Comparison of ENCODE assay signal across 16 mouse cellular contexts in the genomic region with DNA sequence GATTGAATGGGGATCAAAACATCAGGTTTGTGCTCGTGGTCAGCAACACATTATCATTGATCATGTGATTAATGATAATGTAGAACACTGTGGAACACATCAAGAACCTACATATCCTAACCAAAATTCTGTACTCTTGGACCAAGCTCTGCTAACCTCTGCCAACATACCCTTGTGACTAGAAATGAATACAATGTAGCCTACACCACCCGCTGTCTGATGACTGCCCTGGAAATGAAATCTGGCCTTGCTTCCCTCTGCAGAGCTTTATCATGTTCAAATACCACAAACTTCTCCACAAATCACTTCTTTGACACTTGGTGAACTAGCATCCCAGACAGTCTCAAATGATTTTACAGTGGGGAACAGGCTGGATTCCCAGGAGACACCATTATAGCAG.
DNase-seq lines count a peak whose midpoint lies in the region; TF ChIP-seq lines count a peak whose summit lies in the region.
"Had no signal": no experiment of that assay in that cellular context is flagged by ENCODE, and none has a peak within 500 bp of the region (broad histone marks: within the 10 kb centered on the region; RNA-seq: fewer than 3 reads in every experiment).

No protein-coding gene starts in this region.

- no peaks in the 10 kb centered on the region for H3K27me3 ChIP-seq in limb, embryonic 10.5 days (ENCODE audit: low read depth, poor library complexity, severe bottlenecking)
- H3K27me3 ChIP-seq: CH12.LX; embryonic facial prominence, embryonic 12.5 days; forebrain, embryonic 13.5 days; forebrain, embryonic 15.5 days; Patski had no signal

- H3K36me3 ChIP-seq in limb, embryonic 10.5 days = no peaks in the 10 kb centered on the region
- H3K36me3 ChIP-seq: embryonic facial prominence, embryonic 10.5 days; embryonic facial prominence, embryonic 12.5 days; forebrain, embryonic 15.5 days; G1E had no signal

- peak overlapping the region; percentile 56; the same call in 1 of the 2 replicates for H3K27ac ChIP-seq in layer of hippocampus, adult 2 months
- no peak overlapping the region for H3K27ac ChIP-seq in limb, embryonic 10.5 days
- H3K27ac ChIP-seq: embryonic facial prominence, embryonic 10.5 days; embryonic facial prominence, embryonic 12.5 days; forebrain, embryonic 13.5 days; forebrain, embryonic 15.5 days had no signal

- 78% methylated on average over 2 of the region's 2 CpGs for WGBS in limb, embryonic 10.5 days

- H3K9me3 ChIP-seq in limb, embryonic 10.5 days (replicated peaks) = no peaks in the 10 kb centered on the region
- H3K9me3 ChIP-seq: embryonic facial prominence, embryonic 10.5 days; embryonic facial prominence, embryonic 12.5 days; forebrain, embryonic 13.5 days; forebrain, embryonic 15.5 days; G1E had no signal

- TF ChIP-seq CTCF in layer of hippocampus, adult 2 months (conservative IDR thresholded peaks at IDR 0.05) = no peak

- no peaks in the 10 kb centered on the region for H3K4me1 ChIP-seq in limb, embryonic 10.5 days
- H3K4me1 ChIP-seq: embryonic facial prominence, embryonic 10.5 days; embryonic facial prominence, embryonic 12.5 days; forebrain, embryonic 13.5 days; forebrain, embryonic 15.5 days had no signal

- peak; percentile 29 to 31 for DNase-seq in cerebellum, adult 18-20 months
- DNase-seq in cerebellum, adult 11 months = no peak
- no peak for DNase-seq in layer of hippocampus, adult 2 months (ENCODE audit: low spot score in 2 of 2)
- no peak for DNase-seq in layer of hippocampus, postnatal 36 days
- DNase-seq in limb, embryonic 10.5 days (ENCODE audit: low spot score) = no peak
- DNase-seq: adrenal gland, adult 2 months; adrenal gland, postnatal 25 days; B cell, adult 2 months; forebrain, postnatal 0 days had no signal

- no peak overlapping the region for H3K4me3 ChIP-seq in layer of hippocampus, adult 2 months
- H3K4me3 ChIP-seq in limb, embryonic 10.5 days = no peak overlapping the region
- H3K4me3 ChIP-seq: embryonic facial prominence, embryonic 10.5 days; embryonic facial prominence, embryonic 12.5 days; forebrain, embryonic 13.5 days; forebrain, embryonic 15.5 days had no signal

Comparison
In these comparisons a context has a peak if more than half of its experiments do, and no peak if none do; other contexts are left out.
1. DNase-seq: peak in cerebellum, adult 18-20 months (2 of 2); none in cerebellum, adult 11 months (single experiment), layer of hippocampus, adult 2 months (0 of 2), layer of hippocampus, postnatal 36 days (0 of 2) and limb, embryonic 10.5 days (single experiment).